Mouse (Mus musculus) bone marrow macrophage, adult 2 months (primary cell): ENCODE results near the gene Spz1.

ENCODE experiments used
- CTCF ChIP-seq: IDR thresholded peaks from 2 replicates; pipeline ENCODE4 v1.5.1; 2012; ENCODE audit warnings: low read depth, mild to moderate bottlenecking, low read length, moderate library complexity
- POLR2A ChIP-seq: IDR thresholded peaks from 2 replicates; pipeline ENCODE4 v1.6.1; 2012; ENCODE audit warnings: mild to moderate bottlenecking, low read depth, low read length, borderline replicate concordance

DNA sequence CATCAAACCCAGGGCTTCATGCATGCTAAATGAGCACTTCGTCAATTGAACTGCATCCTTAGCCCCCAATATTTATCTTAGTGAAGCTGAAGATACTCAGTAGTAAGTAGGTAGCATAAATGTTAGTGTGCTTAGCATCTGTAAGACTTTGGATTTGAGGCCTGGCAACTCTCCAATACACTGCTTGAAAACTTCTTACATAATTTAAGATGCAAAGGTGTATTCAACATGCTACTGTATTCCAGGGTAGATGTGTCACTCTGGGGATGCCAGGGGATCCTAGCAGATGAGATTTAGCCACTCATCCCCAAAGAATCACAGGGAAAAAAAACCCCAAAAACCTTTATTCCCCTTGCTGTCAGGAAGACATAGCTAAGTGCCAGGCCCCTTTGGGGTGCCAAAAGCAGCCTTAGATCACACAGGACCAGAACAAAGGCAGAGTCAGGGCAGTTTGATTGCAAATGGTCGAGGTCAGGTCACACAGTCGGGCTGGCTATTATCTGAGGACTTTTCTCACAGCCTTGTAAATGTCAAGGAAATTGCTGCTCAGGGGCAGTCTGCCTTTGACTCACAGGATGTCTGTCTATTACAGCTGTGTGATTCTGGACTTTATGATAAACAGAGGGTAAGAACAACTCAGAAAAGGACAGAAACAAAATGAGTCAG lies 17.9 kb upstream of the Spz1 start:
- TF ChIP-seq POLR2A: no peak
- no peak for TF ChIP-seq CTCF
